Mouse (Mus musculus) neural tube, embryonic 13.5 days (tissue): ENCODE data around the gene Gm813. TPM values are rescaled to one million over a fixed set of nuclear protein-coding genes. Genes with fewer than 3 reads are reported as not detected.

Experiments
- ATAC-seq: fragments of 200-750 bp; cut with Nextera tagmentation; 2 replicates; pipeline ENCODE4 v1.8.0; 2017; ENCODE audit warnings: low read depth, mild to moderate bottlenecking, moderate TSS enrichment, moderate library complexity
- H3K27ac ChIP-seq: fragments of 300-500 bp; sonication (generic); replicated peaks from 2 replicates; pipeline ENCODE4 v1.5.1; 2015; ENCODE audit warnings: moderate library complexity, mild to moderate bottlenecking, inconsistent platforms
- H3K27me3 ChIP-seq: fragments of 300-500 bp; sonication (generic); 2 replicates; pipeline ENCODE4 v1.6.1; 2015; ENCODE audit warnings: mild to moderate bottlenecking, inconsistent platforms
- H3K36me3 ChIP-seq: fragments of 300-500 bp; sonication (generic); 2 replicates; pipeline ENCODE4 v1.6.1; 2015; ENCODE audit warnings: mild to moderate bottlenecking, inconsistent platforms
- H3K4me1 ChIP-seq: fragments of 300-500 bp; sonication (generic); replicated peaks from 2 replicates; pipeline ENCODE4 v1.6.1; 2015; ENCODE audit warnings: inconsistent platforms
- H3K4me2 ChIP-seq: fragments of 300-500 bp; sonication (generic); 2 replicates; pipeline ENCODE4 v1.6.1; 2015; ENCODE audit warnings: inconsistent platforms, mild to moderate bottlenecking, moderate library complexity
- H3K4me3 ChIP-seq: fragments of 300-500 bp; sonication (generic); 2 replicates; pipeline ENCODE4 v1.5.1; 2015; ENCODE audit warnings: mild to moderate bottlenecking, inconsistent platforms
- H3K9ac ChIP-seq: fragments of 300-500 bp; sonication (generic); 2 replicates; pipeline ENCODE4 v1.6.1; 2015; ENCODE audit warnings: moderate library complexity, mild to moderate bottlenecking, inconsistent platforms
- H3K9me3 ChIP-seq: fragments of 300-500 bp; sonication (generic); 2 replicates; pipeline ENCODE4 v1.6.1; 2016; ENCODE audit warnings: inconsistent platforms
- WGBS: fragments of 180-500 bp; shearing (Covaris S2); methylation state at CpG from one replicate; pipeline ENCODE4 v1.1.7; 2015; 5-methylcytosine and 5-hydroxymethylcytosine counted together
- polyA plus RNA-seq: library from polyadenylated mRNA; unstranded; fragments of >200 nt; fragmentation: Nextera tagmentation; extraction: Ambion mirVana; gene quantifications from 2 replicates; pipeline ENCODE4 v1.2.1, GENCODE M21; 2015

Gene Gm813
- polyA plus RNA-seq, 1 experiment from 2014 or later: not detected

DNA sequence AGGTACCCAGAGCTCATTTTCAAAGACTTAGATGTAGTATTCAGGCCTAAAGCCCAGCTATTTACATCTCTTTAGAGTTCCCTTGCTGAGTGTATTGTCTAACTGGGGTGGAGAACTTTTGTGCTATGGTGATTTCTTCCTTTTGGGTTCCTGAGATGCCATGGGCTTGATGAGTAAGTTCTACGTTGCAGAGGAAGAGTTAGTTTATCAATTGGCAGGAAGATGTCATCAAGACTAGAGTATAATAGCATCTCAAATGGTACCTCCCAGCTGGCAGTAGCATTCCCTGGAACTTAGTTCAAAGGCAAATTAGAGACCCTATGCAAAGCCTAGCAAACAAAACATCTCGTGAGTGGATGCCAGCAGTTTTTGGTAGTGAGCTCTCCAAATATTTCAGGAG is 19.1 kb upstream of the Gm813 start:
- Histone ChIP-seq H3K27me3 (no peaks in the 10 kb centered on the region), H3K4me1 (no peaks in the 10 kb centered on the region), H3K9ac (no peak overlapping the region), H3K4me2 (no peak overlapping the region), H3K27ac (no peak overlapping the region), H3K4me3 (no peak overlapping the region), H3K36me3 (no peaks in the 10 kb centered on the region), H3K9me3 (no peaks in the 10 kb centered on the region)
- WGBS: 53% methylated on average over 2 of the region's 2 CpGs
- no peak for ATAC-seq

DNA sequence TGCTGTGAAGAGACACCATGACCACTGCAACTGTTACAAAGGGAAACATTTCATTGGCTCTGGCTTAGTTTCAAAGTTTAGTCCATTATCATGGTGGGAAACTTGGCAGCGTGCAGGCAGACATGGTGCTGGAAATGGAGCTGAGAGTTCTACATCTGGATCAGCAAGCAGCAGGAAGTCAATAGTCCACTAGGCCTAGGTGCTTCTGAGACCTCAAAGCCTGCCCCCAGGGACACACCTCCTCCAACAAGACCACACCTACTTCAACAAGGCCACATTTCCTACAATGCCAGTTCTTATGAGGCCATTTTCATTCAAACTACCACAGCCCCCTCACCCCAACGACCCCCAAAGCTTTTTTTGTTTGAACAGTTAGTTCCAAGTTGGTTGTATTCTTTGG is 13.0 kb upstream of the Gm813 start:
- Histone ChIP-seq H3K27ac (no peak overlapping the region), H3K36me3 (no peaks in the 10 kb centered on the region), H3K27me3 (no peaks in the 10 kb centered on the region), H3K4me3 (no peak overlapping the region), H3K9ac (no peak overlapping the region), H3K9me3 (no peaks in the 10 kb centered on the region), H3K4me1 (no peaks in the 10 kb centered on the region), H3K4me2 (no peak overlapping the region)
- 65% methylated on average over 2 of the region's 2 CpGs for WGBS
- ATAC-seq: no peak

DNA sequence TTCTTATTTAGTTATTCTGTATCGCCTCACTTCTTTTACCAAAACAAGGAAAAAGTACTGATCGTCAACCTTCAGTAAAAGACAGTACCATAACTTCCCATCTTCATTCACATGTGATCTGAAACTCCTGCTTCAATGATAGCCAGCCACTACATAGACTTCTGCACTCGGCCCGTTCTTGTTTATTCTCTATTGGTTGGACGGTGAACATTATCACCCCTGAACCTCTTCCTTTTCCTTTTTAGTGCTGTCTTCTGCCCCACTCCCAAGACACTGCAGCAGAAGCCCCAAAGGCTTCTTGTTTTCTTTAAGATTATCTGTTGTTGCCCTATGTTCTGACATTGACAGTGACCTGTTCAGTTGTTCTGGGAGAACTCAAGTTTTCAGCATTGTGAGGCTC is 12.2 kb upstream of the Gm813 start:
- no peak for ATAC-seq
- Histone ChIP-seq H3K9ac (no peak overlapping the region), H3K36me3 (no peaks in the 10 kb centered on the region), H3K4me3 (no peak overlapping the region), H3K9me3 (no peaks in the 10 kb centered on the region), H3K27me3 (no peaks in the 10 kb centered on the region), H3K4me2 (no peak overlapping the region), H3K4me1 (no peaks in the 10 kb centered on the region), H3K27ac (no peak overlapping the region)
- 92% methylated on average over 5 of the region's 5 CpGs for WGBS

DNA sequence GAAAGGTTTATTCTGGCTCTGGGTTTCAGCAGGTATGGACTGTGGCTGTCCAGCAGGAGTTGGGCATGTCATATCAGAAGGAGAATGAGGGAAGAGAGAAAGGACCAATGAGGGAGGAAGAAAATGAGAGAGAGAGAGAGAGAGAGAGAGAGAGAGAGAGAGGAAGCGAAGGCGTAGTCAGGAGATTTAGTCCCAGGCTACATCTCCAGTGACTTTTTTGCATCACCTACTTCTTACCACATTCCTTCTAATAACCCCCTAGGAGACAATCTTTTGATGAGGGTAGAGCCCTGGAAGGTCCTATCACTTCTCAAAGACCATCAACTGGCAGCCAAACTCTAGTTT is 11.5 kb upstream of the Gm813 start:
- no peak overlapping the region for H3K9ac ChIP-seq
- no peak for ATAC-seq
- H3K9me3 ChIP-seq: no peaks in the 10 kb centered on the region
- no peaks in the 10 kb centered on the region for H3K4me1 ChIP-seq
- WGBS: 100% methylated on average over 2 of the region's 2 CpGs
- H3K36me3 ChIP-seq: no peaks in the 10 kb centered on the region
- no peak overlapping the region for H3K27ac ChIP-seq
- no peaks in the 10 kb centered on the region for H3K27me3 ChIP-seq
- no peak overlapping the region for H3K4me3 ChIP-seq
- H3K4me2 ChIP-seq: no peak overlapping the region

DNA sequence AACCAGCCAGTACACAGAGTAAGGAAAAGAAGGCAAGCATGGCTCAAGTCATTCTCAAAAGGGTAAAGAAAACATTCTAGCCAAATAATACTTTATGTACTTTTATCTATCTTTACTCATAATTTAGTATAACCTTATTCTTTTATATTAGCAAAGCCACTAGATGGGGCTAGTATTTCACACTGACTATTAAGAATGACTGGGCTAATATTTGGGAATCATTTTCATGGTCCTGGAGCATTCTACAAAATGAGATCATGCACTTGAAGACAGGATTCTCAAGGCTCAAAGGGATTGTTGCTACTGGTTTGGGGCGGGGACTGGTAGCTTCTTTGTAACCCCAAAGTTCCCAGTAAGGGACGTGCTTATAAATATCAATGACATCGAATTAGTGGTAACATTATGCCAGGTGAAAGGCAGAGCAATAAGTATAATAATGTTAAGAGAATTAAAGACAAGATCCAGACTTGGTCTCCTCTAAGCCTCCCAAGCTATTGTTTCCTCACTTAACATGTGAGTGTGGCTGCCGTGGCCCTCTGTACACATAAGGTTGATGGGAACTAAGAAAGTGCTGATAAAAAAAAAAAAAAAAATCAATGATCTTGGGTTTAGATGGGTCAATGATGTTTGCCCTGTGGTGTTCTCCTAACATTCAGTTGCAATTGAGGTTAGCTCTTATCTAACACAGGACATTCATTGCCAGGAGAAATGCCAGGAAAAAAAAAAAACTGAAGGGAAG is 11.0 kb upstream of the Gm813 start:
- H3K36me3 ChIP-seq: no peaks in the 10 kb centered on the region
- ATAC-seq: no peak
- no peak overlapping the region for H3K27ac ChIP-seq
- no peaks in the 10 kb centered on the region for H3K9me3 ChIP-seq
- no peaks in the 10 kb centered on the region for H3K4me1 ChIP-seq
- H3K27me3 ChIP-seq: no peaks in the 10 kb centered on the region
- no peak overlapping the region for H3K4me3 ChIP-seq
- no peak overlapping the region for H3K9ac ChIP-seq
- no peak overlapping the region for H3K4me2 ChIP-seq
- 91% methylated on average over 4 of the region's 4 CpGs for WGBS

DNA sequence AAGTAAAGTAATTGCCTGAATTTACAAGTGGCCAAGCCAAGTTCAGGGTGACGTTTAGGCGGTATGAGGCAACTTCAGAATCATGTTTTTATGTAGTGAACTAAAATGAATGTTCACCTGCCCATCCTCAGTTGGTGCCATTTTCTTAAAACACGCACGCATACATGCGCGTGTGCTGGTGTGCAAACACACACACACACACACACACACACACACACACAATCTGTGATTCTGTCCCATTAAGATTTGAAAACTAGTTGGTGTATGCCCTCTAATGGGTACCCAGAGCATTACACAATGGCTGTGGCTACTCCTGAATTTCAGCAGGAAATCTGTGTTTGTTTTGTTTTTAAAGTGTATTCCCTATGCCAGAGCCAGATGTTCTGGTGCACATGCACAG is 7.2 kb upstream of the Gm813 start:
- no peak overlapping the region for H3K9ac ChIP-seq
- no peaks in the 10 kb centered on the region for H3K36me3 ChIP-seq
- no peaks in the 10 kb centered on the region for H3K4me1 ChIP-seq
- H3K27ac ChIP-seq: no peak overlapping the region
- H3K27me3 ChIP-seq: no peaks in the 10 kb centered on the region
- H3K9me3 ChIP-seq: no peaks in the 10 kb centered on the region
- ATAC-seq: no peak
- WGBS: 95% methylated on average over 6 of the region's 6 CpGs
- H3K4me2 ChIP-seq: no peak overlapping the region
- no peak overlapping the region for H3K4me3 ChIP-seq

DNA sequence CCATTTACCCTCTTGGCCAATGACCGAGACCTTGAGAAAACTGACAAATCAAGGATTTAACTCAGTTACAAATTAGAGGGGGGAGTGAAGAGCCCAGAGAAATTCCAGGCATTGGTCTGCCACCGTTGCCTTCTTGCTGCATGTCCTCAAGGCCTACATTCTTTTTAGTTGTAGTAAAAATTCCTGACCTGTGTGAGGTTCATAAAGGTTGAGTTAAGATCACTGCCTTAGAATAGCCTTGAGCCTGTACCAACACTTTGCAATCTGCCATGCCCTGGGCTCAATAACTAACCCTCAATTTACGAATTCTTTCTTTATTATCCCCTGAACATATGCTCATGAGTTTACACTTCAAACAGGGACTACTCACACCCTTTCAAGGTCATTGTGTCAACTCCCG is 6.3 kb upstream of the Gm813 start:
- Histone ChIP-seq H3K27me3 (no peaks in the 10 kb centered on the region), H3K4me3 (no peak overlapping the region), H3K4me2 (no peak overlapping the region), H3K27ac (no peak overlapping the region), H3K9me3 (no peaks in the 10 kb centered on the region), H3K4me1 (no peaks in the 10 kb centered on the region), H3K9ac (no peak overlapping the region), H3K36me3 (no peaks in the 10 kb centered on the region)
- 73% methylated on average over 4 of the region's 4 CpGs for WGBS
- no peak for ATAC-seq

DNA sequence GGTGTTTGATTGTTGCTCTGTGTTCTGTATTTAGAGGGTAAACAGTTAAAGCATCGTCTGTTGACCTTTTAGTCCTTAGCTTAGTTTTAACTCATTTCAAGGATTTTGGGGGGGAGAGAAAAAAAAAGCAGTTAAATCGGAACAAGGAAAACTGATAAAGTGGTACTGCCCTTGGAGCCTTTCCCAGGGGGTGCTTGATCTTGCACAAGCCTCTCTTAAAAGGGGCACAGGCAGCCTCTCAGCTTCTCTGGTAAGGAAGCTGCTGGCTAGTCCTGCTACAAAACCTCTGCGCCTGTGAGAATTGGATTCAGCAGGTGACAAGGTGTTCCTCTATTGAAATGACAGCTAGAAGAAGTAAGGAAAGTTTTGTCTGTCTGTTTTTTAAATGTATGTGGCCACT is 5.6 kb upstream of the Gm813 start:
- no peaks in the 10 kb centered on the region for H3K27me3 ChIP-seq
- no peak for ATAC-seq
- no peaks in the 10 kb centered on the region for H3K36me3 ChIP-seq
- H3K27ac ChIP-seq: no peak overlapping the region
- H3K4me2 ChIP-seq: no peak overlapping the region
- H3K9ac ChIP-seq: no peak overlapping the region
- no peaks in the 10 kb centered on the region for H3K4me1 ChIP-seq
- no peak overlapping the region for H3K4me3 ChIP-seq
- no peaks in the 10 kb centered on the region for H3K9me3 ChIP-seq
- WGBS: 87% methylated on average over 3 of the region's 3 CpGs

DNA sequence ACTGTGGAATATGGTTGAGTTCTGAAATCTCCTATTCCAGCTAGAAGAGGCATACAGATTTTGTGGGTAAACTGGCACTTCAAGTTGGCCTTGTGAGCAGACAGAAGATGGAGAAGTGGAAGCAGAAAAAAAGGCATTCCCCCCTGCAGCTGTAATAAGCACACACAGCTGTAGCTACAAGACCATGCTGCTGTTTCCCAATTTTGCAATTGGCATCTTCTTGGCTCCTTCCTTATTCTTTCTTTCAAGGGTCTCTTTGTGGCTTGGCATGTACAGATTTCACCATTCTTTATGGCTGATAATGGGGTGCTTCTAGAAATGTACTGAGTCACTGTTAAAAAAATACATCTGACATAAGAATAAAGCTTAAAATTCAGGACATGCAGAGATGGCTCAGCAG is 568 bp upstream of the Gm813 start:
- no peak overlapping the region for H3K4me3 ChIP-seq
- no peak overlapping the region for H3K27ac ChIP-seq
- H3K27me3 ChIP-seq: no peaks in the 10 kb centered on the region
- H3K9ac ChIP-seq: no peak overlapping the region
- no peaks in the 10 kb centered on the region for H3K4me1 ChIP-seq
- no peak overlapping the region for H3K4me2 ChIP-seq
- H3K36me3 ChIP-seq: no peaks in the 10 kb centered on the region
- ATAC-seq: no peak
- H3K9me3 ChIP-seq: no peaks in the 10 kb centered on the region

DNA sequence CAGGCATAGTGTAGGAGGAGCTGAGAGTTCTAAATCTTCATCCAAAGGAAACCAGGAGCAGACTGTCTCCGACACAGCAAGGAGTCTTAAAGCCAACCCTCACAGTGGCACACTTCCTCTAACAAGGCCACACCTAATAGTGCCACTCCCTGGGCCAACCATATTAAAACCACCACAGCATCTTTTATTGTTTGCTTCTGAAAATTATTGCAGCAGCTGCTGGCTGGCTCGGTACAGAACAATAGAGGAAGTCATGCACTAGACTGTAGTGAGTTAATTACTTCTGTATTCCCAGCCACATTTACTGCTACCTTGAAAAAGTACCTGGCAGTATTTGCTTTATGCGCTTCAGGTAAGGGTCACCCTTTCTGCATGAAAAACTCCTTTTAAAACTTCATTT is 3.8 kb downstream of the Gm813 start:
- ATAC-seq: no peak
- WGBS: 70% methylated on average over 3 of the region's 3 CpGs
- Histone ChIP-seq H3K9ac (no peak overlapping the region), H3K4me3 (no peak overlapping the region), H3K27me3 (no peaks in the 10 kb centered on the region), H3K27ac (no peak overlapping the region), H3K4me1 (no peaks in the 10 kb centered on the region), H3K4me2 (no peak overlapping the region), H3K9me3 (no peaks in the 10 kb centered on the region), H3K36me3 (no peaks in the 10 kb centered on the region)

DNA sequence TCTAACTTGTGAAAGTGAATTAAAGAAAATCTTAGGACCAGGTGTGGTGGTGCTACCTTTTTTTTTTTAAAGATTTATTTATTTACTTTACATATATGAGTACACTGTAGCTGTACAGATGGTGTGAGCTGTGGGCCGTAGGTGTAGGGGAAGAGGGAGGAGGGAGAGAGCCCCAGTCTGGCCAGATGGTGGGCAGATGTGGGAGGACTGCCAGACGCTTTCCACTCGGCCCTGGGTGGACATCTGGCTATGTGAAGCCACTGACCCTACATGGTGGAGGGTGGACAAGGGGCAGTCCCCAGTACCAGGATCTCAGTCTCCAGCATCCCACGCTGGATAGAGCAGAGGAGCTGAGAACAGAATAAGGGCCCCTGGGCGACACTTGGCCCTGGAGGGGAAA is 9.7 kb downstream of the Gm813 start:
- no peaks in the 10 kb centered on the region for H3K9me3 ChIP-seq
- no peak overlapping the region for H3K27ac ChIP-seq
- H3K27me3 ChIP-seq: no peaks in the 10 kb centered on the region
- H3K4me3 ChIP-seq: no peak overlapping the region
- no peak overlapping the region for H3K4me2 ChIP-seq
- H3K9ac ChIP-seq: no peak overlapping the region
- ATAC-seq: no peak
- H3K36me3 ChIP-seq: no peaks in the 10 kb centered on the region
- 76% methylated on average over 5 of the region's 5 CpGs for WGBS
- no peaks in the 10 kb centered on the region for H3K4me1 ChIP-seq

DNA sequence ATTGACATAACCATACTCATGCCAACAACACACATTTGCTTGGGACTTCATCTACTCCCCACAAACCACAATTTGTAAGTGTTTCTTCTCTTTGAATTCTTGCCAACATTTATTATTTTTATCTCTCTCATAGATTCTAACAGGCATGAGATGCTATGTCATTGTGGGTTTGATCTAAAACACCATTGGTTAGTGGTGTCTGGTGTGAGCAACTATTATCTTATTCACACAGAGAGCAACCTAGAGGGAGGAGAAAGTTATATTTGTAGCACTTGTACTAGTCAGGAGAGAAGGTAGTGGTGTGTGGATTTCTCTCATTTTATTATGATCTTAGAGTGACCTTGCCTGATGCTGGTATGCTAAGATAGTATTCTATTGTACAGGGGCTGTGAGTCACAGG is 12.1 kb downstream of the Gm813 start:
- H3K4me1 ChIP-seq: no peaks in the 10 kb centered on the region
- H3K27ac ChIP-seq: no peak overlapping the region
- H3K9me3 ChIP-seq: no peaks in the 10 kb centered on the region
- no peak for ATAC-seq
- H3K36me3 ChIP-seq: no peaks in the 10 kb centered on the region
- no peaks in the 10 kb centered on the region for H3K27me3 ChIP-seq
- H3K4me2 ChIP-seq: no peak overlapping the region
- H3K9ac ChIP-seq: no peak overlapping the region
- no peak overlapping the region for H3K4me3 ChIP-seq

DNA sequence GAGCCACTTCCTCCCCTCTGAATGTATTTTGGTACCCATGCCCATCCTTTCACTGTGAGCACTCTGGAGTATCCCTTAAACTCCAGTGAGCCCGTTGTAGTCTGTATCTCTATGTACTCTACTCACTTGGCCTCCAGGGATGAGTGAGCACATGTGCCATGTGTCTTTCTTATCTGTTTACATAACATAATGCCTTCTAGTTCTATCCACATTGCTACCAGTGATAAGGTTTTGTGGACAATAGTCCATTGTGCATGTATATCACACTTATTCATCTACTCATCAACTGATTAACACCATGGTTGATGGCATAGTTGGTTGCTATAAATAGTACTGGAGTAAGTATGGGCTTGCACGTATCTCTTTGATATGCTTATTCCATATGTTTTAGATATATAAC is 12.9 kb downstream of the Gm813 start:
- H3K4me1 ChIP-seq: no peaks in the 10 kb centered on the region
- H3K36me3 ChIP-seq: no peaks in the 10 kb centered on the region
- WGBS: 88% methylated on average over 2 of the region's 2 CpGs
- H3K27me3 ChIP-seq: no peaks in the 10 kb centered on the region
- no peak overlapping the region for H3K9ac ChIP-seq
- no peak overlapping the region for H3K4me3 ChIP-seq
- ATAC-seq: no peak
- H3K27ac ChIP-seq: no peak overlapping the region
- no peaks in the 10 kb centered on the region for H3K9me3 ChIP-seq
- no peak overlapping the region for H3K4me2 ChIP-seq
